Mouse (Mus musculus) WW6 (cell line): ENCODE measurements around the gene Vapa.

Experiments
- DNase-seq: peaks from one replicate; pipeline ENCODE4 v3.0.0-alpha.2; 2013; ENCODE audit warnings: low read depth, low spot score

Vapa gene

DNA sequence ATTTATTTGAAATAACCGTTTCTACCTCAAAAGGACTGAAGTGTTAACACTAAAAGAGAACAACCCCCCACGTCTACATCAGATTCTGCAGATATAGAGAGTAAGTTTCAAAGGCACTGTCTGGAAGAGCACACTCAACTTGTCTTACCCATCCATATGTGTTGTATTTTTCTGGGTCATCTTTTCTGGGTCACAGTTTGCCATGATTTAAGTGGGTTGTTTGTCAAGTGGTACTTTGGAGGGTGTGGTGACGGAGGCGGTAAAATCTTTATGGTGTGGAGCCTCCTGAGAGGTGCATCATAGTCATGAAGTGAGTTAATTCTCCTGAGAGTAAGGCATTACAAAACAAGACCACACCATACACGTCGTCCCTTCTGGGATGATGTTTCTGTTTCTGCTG is 12.2 kb upstream of the Vapa start:
- no peak for DNase-seq

DNA sequence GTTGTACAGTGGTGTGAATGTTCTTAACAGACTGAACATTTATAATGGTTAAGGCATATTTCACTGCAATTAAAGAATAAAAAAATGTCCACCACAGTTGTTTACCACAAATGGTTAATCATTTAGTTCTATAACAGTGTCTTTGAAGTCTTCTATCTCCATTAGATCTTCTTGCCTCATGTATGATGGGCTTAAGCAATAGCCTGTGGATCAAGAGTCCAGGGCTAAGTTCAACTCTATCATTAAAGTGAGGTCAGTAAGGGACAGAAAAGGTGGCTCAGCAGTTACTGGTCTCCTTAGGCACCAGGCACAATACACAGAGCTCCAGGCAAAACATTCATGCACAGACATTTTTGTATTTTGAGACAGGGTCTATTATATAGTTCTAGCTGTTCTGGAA is 9.8 kb upstream of the Vapa start:
- no peak for DNase-seq

DNA sequence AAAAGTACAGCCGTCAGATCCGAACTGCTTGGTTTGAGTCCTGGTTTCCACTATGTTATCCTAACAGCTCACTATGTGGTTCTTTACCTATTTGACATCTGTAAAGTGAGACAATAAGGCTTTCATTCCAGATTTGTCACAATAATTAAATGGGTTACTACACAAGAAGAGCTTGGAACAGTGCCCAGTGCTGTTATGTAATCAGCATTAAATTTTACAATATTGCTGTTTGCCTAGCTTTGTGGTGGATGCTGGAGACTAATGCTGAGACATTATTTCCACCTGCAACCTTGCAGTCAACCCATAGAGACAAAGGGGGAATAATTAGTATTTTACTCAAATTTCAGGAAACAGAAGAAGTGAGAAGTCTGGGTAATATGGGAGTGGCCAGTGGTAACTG is 5.1 kb upstream of the Vapa start:
- DNase-seq = no peak

DNA sequence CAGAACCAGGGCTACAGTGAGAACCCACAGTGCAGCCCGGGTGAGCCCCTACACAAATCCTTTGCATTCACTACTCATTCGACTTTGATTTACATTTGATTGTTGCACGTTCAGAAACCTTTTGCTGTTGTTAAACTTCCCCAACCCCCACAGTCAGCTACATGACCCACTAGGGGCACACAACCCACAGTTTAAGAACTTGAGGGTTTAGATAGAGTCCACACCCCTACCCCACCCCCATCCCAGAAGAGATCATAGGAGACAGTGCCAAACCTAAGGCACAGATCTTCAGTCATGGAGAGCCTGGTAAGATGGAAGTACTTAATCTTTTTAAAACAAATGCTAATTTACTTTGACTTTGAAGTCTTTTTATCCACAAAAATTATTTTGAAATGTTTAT is 2.3 kb upstream of the Vapa start:
- no peak for DNase-seq

DNA sequence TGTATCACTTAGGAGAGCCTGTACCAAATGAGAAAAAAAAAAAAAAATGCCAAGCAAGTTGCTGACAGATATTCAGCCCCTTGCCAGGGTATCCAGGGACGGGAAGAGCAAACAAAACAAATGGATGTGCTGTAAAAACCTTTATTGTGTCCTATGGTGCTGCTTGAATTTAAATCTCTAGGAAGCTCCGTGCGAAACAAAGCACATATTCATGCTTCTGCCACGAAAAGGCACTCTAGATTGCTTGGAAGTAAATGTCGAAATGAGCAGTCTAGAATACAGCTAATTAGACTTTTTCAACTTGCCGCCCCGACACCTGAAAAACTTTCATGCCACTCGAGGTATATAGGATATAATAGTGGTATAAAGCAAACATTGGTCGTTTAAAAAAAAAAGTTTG is 1.1 kb upstream of the Vapa start:
- DNase-seq = no peak

DNA sequence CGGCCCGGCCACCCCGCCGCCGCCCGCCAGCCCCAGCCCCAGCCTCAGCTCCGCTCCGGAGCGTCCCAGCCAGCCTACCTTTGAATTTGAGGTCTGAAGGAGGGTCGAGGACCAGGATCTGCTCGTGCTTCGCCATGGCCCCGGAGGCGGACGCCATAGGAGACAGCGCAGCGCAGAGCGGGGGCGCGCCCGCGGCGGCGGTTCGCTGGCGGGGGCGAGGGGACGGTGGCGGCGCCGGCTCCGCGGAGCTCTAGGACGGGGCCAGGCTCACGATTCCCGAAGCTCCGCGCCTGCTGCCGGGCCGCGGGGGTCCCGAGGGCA is 253 bp downstream of the Vapa start:
- no peak for DNase-seq

DNA sequence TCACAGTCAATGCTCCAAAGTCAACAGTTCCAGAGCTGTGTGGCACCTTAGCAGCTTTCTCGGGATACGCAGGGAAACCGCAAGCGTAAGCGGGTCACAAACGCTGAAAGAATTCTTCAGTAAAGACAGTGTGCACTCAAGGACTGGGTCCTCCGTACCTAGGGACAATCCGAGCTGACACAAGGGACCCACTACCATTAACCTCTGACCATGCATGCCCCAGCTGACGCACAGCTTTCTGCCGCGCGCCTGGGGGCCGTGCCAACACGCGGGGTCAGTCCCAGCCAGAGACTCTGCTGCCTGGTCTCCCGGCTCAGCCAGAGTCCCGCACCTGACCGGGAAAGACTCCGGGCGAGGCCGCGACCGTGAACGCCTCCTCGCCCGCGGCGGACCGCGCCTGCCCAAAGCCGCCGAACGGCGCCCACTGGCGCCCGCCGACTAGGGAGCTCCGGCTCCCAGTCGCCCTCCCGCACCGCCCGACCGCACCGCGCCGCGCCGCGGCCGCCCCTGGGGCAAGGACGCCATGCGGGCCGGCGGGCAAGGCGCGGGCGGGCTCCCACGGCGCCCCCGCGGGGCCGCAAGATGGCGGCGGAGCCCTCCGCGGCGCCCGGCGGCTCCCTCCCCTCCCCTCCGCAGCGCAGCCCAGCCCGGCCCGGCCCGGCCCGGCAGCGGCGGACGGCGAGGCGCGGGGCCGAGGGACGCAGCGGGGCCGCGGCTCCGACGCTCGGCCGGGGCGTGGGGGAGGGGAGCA is 789 bp downstream of the Vapa start:
- DNase-seq = no peak

DNA sequence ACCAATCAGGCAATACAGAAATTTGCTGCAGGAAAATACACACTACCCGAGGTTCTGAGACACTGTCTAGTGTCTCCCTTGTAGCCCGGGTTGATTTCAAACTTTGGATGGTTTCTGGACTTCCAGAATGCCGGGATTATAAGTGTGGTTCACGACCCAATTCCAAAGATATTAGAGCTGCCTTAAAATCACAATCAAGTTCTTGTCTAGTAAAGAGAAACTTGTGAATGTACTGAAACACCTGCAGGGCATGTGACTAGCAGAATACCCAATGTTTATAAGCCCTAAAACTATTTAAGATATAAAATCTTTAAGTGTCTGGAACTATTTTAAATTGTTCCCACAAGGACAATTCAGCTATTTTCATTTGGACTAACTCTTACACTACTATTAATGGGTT is 1.6 kb downstream of the Vapa start:
- no peak for DNase-seq

DNA sequence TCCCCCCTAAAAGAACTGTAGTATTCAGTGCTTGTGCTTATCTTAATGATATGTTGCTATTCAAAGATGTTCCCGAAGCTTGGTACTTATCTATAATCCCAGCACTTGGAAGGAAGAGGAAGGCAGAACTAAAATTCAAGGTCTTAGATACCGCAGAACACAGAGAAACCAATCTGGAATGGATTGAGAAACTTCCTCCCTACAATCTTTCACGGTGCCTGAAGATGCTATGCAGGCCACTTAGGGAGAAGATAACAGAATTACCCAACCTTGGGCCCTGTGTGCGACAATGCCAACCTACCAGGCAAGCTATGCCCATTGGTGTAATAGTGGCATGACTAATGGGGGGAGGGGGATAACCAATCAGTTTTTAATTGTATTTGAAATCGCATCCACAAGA is 4.6 kb downstream of the Vapa start:
- DNase-seq = no peak

DNA sequence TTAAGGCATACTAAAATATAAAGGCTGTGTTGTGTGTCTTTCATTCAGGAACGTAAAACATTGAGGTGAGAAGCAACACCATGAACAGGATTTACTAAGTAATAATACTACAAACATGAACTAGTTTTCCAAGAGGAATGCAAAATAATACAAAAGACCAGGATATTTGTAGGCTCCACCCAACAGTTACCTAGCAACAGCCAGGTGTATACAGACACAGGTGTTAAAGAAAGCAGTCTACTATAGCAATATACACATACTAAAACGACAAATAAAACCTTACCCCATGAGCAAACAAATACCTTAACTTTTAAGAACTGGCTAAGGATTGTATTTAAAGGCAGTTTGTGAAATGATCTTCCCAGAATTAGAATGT is 5.1 kb downstream of the Vapa start:
- no peak for DNase-seq

DNA sequence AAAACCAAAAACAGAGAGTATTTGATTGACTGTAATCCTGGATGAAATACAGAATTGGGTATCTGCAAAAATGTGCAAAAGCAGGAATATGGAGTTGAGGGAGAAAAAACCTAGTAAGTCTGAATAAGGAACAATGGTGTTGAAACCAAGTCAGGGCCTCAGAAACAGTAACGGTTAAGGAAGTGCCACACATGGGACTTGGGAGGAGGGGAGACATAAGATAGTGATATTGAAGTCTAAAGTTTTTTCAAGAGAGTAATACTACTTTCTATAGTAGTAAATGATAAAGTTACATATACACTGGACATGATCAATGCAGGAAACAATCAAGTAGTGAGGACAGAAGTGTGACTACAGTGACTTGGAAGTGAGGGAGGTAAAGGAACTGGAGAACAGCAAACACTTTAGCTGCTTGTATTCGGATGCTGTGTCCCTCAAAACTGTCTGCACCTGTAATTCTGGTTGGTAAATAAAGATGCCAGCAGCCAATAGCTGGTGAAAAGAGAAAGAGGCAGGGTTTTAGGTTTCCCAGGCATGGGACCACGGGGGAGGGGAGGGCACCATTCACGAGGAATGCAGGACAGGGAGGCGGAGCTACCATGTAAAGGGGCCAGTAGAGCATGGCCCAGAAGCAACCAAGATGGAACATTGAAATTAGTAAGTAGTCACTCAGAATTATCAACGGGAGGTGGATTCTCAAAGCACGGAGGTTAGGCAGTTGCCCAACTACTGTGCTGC is 5.6 kb downstream of the Vapa start:
- DNase-seq = no peak

DNA sequence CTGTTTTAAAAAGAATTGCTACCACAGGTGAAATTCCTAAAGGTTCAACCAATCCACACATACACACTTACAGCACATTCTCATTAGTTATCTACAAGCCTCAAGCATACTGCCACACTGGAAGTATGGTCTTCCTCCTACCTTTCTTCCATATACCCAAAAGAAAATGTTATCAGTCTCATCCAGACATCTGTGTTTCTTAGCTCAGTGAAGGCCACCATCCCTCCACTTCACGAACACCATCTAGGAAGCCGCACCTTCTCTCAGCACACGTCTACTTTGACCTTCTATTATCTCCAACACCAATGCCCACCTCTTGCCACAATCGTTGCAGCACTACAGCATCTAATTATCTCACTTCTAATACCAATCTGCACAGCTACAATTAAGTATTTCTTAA is 7.3 kb downstream of the Vapa start:
- no peak for DNase-seq

DNA sequence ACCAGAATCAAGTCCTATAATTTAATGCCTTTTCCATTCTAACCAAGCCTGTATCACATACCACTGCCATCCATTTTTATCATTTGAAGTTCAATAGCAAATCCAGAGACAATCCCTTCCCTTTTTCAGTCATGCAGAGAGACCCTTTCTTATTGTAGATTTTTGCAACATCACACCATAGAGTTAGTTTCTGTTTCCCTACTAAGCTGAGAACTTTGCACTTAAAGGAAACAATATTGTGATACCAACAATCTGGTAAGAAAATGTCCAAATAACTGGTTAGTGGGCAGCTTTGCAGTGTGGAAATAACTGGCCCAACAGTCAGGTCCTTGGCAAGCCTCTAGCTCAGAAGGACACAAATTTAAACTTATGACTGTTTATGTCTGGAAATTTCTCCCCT is 8.5 kb downstream of the Vapa start:
- DNase-seq = no peak

DNA sequence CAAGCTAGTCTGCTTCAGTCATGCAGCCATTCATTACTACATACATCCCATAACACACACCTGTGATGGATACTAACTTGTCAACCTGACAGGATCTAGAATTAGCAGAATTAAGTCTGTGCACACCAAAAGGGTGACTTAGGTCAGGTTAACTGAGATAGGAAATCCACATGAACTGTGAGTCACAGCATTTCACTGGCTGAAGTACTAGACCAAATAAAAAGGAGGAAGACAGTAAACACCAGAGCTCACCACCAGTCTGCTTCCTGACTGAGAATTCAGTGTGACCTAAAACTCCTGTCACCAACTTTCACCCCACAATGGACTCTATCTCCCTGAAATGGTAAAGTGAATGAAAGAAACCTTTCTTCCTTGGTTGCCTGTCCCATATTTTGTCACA is 9.0 kb downstream of the Vapa start:
- no peak for DNase-seq

DNA sequence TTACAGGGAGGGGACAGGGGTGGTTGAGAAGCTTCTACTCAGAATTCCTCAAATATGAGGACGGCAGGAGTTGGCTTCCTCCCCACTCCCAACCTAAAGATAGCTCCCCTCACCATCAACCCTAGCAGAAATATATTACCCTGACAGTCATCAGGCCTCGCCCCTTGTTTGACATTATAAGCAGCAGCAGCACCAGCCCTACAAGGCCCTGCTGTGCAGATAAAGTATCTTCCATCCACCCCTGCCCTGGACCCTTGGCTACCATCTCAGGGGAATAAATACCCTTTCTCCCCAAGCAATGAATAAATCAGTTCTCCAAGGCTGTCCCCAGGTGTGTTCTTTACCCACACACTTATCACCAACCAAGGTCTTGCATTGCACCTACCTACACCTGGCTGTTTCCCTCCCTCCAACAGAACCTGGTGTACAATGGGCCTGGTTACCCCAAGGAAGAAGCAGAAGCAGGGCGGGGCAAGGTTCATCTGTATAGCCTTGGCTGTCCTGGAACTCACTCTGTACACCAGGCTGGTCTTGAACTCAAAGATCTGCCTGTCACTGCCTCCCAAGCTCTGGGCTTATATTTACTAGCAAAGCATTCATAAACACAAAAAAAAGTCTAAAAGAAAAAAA is 15.4 kb downstream of the Vapa start:
- DNase-seq = no peak

DNA sequence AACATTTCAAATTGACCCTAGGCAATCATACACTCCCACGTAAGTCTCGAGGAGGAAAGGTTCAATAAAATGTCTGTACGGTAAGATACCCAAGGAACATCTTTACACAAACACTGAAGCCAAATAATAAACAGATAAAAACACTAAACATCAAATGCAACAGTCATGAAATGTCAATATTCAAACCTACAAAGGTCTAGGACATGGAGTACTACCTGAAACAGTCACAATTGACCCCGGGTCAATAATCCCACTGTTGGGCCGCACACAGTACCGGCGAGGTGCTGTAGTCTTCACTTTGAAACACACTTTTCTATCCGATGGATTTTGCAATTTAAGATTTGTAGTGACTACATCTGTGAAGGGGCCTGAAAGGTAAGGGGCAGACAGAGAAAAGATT is 18.7 kb downstream of the Vapa start:
- DNase-seq = no peak

DNA sequence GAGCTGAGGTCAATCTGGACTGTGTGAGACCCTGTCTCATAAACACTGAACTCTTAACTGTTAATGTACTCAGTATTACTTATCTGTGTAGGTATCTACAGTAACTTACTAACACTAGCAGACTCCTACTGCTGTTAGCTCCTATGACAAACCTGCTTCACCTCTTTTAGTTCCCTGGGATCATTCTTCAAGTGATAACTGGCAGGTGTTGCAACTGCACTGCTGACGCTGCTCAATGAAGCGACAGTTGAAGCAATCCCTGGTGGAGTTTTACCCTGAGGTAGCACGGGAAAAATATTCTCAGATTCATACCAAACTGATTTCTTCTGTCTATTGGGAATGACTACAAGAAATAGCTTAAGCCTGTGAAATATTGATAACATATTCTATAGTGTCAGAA is 26.5 kb downstream of the Vapa start:
- no peak for DNase-seq

DNA sequence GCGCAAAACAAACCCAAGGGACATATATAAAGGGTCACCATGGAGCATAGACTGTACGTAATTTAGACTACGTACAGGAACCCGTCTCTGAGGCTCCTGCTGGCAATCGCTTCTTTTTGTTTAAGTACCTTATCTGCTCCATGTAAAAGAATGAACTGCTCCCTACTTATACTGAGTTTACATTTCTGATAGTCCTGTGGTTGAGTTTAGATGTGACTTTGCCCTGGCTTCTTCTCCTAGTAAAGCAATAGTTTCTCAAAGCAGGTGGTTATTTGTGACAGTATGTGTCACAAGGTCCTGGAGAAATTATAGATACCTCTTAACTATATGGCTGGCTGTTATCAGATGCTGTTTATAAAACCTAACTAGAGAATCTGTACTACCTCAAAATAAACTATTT is 31.9 kb downstream of the Vapa start:
- no peak for DNase-seq

DNA sequence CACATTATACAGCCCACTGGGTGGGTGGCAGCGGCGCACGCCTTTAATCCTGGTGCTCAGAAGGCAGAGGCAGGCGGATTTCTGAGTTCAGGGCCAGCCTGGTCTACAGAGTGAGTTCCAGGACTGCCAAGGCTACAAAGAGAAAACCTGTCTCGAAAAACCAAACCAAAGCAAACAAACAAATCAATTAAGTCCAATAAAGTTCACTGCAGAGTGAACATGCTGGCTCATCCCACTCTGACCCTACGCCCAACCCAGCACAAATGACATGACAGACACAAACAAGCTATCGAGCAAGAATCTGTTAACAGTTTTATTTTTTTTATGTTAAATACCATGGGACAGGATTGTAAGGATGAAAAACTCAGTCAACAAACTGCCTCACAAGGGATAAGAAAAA is 33.6 kb downstream of the Vapa start:
- DNase-seq = no peak

DNA sequence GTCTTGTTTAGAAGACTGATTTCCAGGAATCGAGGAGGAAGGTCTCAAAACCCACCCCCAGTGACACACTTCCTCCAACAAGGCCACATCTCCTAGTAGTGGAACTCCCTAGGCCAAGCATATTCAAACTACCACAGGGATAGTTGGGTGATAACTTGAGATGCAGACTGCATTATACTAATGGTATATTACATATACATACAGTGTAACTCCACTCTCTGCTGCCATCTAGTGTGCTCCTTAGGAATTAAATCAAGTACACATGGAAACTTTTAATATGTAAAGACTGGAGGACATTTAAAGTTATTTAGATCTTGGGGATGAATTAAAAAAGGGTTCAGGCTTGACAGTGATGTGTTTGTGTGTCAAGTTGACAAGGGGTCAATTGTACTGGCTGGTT is 38.0 kb downstream of the Vapa start:
- no peak for DNase-seq

DNA sequence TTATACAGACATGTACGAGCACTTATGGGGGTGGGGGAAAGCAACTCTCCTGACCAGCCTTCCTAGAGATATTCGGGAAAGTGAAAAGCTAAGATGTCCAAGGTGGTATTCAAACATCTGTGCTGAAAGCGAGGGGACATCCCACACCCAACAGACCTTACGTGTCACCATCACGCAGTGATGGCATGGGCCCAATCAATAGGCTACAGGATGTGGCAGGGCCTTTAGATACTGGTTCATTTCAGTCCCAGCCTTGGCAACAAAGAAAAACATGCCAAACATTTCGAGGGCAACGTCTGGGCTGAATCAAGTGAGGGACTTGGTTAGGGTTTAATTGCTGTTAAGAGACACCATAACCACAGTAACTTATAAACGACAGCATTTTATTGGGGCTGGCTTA is 38.5 kb downstream of the Vapa start:
- DNase-seq = no peak

DNA sequence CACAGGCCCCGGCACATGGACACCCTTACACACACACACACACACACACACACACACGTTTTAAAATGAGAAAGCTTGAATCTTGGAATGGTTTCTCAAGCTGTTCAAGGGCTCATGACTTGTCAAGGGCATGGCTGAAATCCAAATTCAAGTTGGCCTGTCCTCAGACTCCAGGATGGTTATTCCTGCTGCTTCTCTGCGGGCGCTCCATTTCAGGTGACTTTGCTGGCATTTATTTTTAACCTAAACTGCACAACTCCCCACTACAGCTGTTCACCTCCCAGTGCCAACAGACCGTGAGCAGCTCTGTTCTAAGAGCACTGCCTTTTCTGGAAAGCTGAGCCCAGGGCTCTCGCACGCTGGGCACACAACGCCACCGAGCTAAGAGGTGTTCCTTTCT is 41.5 kb downstream of the Vapa start:
- DNase-seq = no peak

DNA sequence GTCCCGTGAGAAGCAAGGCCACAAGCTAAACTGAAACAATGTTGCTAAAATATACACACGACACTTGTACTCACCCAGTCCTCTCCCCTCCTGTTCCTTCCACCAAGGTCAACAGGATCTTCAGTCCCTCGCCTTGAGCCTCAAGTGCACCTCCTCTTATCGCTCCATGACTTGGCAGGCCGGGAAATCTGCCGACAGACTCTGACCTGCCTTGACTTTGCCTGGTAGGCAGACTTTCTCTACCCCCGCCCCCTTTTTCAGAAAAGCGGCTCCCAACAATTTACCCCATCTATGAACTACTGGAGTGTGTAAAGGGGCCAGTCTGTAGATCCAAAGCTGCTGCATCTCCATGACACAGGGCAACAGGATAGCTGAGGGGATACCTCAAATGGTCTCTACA is 41.9 kb downstream of the Vapa start:
- no peak for DNase-seq
